Mouse (Mus musculus): Measurements from ENCODE around the gene Fam219a. TPM values are rescaled to one million over a fixed set of nuclear protein-coding genes. Genes with fewer than 3 reads are reported as not detected.

Gene Fam219a
- 7.7 and 8.8 TPM in 2 replicates for polyA plus RNA-seq (2012)

DNA sequence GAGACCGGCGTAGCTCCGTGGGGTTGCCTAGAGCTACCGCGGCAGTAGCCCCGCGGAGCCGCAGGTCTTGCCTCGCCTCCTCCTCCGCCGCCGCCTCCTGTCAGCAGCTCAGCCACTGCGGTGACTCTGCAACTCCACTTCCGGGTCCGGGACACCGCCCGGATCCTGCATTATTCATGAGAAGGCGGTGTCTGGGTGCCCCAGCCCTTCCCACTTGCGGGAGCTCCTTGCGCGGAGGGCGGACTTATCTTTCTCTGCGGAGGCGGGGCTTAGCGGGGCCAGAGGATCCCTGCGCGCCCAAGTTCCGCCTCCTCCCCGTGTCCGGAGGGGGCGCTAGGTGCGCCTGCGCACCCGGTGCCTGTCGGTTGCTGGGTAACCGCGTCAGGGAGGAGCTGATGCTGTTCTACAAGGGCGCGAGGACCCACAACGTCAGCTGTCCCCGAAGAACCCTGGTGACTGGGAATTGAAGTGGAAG lies at the start of gene Fam219a, which contains the start of gene Dnaic1:
Fam219a (minus strand) TSS at position 128 of the 475 bp plus-strand sequence.
Dnaic1 (plus strand) TSS at position 365 of the 475 bp plus-strand sequence.

DNA sequence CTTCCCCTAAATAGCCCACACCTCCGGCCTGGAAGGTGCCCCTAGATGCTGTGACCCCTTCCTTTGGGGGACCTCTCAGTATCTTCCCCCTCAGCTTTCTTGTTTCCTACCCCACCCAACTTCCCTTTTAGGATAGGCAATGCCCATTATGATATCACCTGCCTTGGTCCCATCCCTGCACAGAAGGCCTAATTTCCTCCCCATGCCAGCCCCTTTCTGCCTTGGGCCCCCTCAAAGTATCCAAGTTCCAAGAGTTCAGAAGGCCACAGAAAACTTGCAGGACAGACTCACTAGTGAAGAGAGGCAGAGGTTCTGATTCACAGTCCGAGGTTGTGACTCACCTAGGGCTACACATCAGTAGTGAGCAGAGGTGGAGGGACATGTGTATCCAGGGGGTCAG lies 52.1 kb downstream of the Fam219a start, which contains the start of gene 1110017D15Rik:
1110017D15Rik (minus strand) TSS at position 101 of the 400 bp plus-strand sequence.

DNA sequence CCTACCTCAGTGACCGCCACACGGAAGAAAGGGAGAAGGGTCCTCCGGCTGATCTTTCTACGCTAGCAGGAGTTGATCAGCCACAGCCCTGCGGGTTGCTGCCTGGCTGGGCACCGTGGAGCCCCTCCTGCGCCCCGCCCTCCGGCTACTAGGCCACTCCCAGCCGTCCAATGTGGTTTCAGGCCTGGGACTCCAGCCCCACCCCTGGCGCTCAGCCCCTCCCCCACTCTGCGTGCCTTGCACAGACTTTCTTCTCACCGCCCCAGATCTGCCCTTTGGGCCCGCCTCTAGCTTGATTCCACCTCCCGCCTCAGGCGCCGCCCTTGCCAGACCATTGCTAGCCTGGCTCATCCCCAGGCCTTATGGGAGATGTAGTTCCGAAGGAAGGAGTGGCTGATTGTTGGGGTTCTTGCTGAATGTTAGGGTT lies 66.3 kb downstream of the Fam219a start, which contains the start of gene AI464131:
AI464131 (minus strand) TSS at position 91 of the 427 bp plus-strand sequence.

Other genes starting within 250 kb of the Fam219a start
- gene Ubap1, start 220.5 kb downstream of the Fam219a start, polyA plus RNA-seq (2012) = 38.0 and 58.3 TPM in 2 replicates
- 1.6 and 2.0 TPM in 2 replicates for gene Kif24, start 104.7 kb downstream of the Fam219a start, polyA plus RNA-seq (2012)
- gene Nudt2, start 104.4 kb downstream of the Fam219a start, polyA plus RNA-seq (2012) = 6.1 and 6.4 TPM in 2 replicates
- gene AI464131, start 66.5 kb downstream of the Fam219a start, polyA plus RNA-seq (2012) = not detected in 2 replicates
- gene 1110017D15Rik, start 52.2 kb downstream of the Fam219a start, polyA plus RNA-seq (2012) = not detected in 2 replicates
- not detected in 2 replicates for gene Dnaic1, start 237 bp upstream of the Fam219a start, polyA plus RNA-seq (2012)
- 0.40 TPM in 1 of 2 replicates, not detected in the other for gene Enho, start 70.8 kb upstream of the Fam219a start, polyA plus RNA-seq (2012)
- 0.04 TPM in 1 of 2 replicates, not detected in the other for gene Cntfr, start 127.6 kb upstream of the Fam219a start, polyA plus RNA-seq (2012)
- gene Il11ra1, start 130.5 kb upstream of the Fam219a start, polyA plus RNA-seq (2012) = 67.6 and 73.0 TPM in 2 replicates
- 52.4 and 61.5 TPM in 2 replicates for gene Rpp25l, start 144.0 kb upstream of the Fam219a start, polyA plus RNA-seq (2012)
- gene Dctn3, start 153.6 kb upstream of the Fam219a start, polyA plus RNA-seq (2012) = 198 and 248 TPM in 2 replicates
- not detected in 2 replicates for gene Arid3c, start 161.6 kb upstream of the Fam219a start, polyA plus RNA-seq (2012)
- gene Galt, start 185.7 kb upstream of the Fam219a start, polyA plus RNA-seq (2012) = 52.2 and 57.1 TPM in 2 replicates
- gene Sigmar1, start 186.6 kb upstream of the Fam219a start, polyA plus RNA-seq (2012) = 52.0 and 61.8 TPM in 2 replicates
- gene Ccl27a, start 204.7 kb upstream of the Fam219a start, polyA plus RNA-seq (2012) = 53.7 and 60.7 TPM in 2 replicates

Data from megakaryocyte-erythroid progenitor cell, adult 5 weeks (primary cell).